Mouse (Mus musculus) erythroblast, embryonic 14.5 days (primary cell): ENCODE results near the gene Shroom3.

ENCODE experiments used
- GATA1 ChIP-seq: IDR thresholded peaks from 2 replicates; pipeline ENCODE4 v1.6.1; 2012; ENCODE audit warnings: low read length, inconsistent platforms, mixed read lengths
- TAL1 ChIP-seq: IDR thresholded peaks from 3 replicates; pipeline ENCODE4 v1.6.1; 2012; ENCODE audit warnings: low read length, inconsistent platforms, mixed read lengths

DNA sequence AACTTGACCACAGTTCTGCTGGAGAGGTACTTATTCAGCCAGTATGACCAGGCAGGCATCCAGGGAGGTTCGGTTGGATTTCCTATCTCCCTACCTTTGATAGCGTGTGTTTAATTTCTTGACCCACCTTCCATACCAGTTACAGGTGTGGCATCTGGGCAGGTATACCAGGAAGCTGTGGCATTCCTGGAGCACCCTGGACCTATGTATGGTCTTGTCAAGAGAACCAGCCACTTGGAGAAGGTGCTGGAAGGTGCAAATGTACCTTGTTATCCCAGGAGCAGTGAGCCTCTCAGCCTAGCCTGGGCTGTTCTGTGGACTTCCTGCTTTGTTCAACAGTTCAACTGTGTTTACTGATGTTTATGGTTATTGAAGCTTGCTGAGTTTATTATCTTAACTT, 197.2 kb downstream of the Shroom3 start:
- TF ChIP-seq TAL1, result no peak
- no peak for TF ChIP-seq GATA1
